Mouse (Mus musculus) left cerebral cortex, adult 11 months (tissue): ENCODE measurements around the gene Faim.

Experiments
- DNase-seq: peaks from one replicate; pipeline ENCODE4 v3.0.0; 2022; ENCODE audit warnings: low spot score

The Faim gene

DNA sequence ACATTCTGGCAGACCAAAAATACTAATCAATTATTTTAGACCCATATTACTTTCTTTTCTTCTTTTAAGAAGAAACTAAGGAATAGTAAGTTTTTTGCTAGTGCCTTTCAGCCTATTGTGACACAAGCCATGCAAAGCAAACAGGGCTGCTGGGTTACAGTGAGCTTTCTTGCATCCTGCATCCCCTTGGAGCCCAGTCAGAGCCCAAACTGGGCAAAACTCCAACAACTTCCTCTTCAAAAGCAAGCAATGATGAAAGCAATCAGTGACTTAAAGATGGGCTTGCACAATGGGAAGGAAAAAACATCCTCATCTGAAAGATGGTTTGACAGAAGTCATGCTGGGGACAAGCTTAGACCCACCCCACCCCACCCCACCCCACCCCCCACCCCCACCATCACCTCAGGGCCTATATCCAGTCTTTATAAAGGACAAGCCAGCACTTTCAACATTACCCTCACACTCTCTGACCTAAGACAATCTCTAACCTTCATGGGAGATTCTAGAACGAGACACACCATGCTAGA is 62.6 kb downstream of the Faim start:
- no peak for DNase-seq

DNA sequence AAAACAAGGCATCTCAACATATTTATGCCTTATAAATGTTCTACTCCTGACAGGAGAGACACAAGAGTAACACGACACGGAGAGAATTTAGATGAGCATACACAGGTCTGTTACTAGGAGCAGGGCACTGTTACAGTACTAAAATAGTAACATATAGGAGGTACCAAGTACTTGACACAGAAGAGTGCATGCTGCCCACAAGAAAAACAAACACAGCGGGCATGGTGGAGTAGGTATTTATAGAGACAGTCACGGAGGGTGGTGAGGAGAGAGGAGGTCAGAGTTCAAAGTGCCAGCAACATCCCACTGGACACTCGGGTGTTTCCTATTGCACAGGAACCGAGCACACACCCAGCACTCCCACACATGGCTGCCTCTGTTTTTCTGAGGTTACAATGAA is 63.6 kb downstream of the Faim start:
- DNase-seq: no peak
